Mouse (Mus musculus): ENCODE data around the gene Rnf11. TPM values are rescaled to one million over a fixed set of nuclear protein-coding genes. Genes with fewer than 3 reads are reported as not detected.
A peak's percentile ranks its signal among the peaks of the same experiment; 100 is the strongest.

The Rnf11 gene
- polyA plus RNA-seq, 1 experiment: 161 TPM

GRCm38 (mm10) chr4:109467687-109468086 lies 16.8 kb downstream of the Rnf11 start:
- no peaks in the 10 kb centered on the region for H3K27me3 ChIP-seq (ENCODE audit: control insufficient read depth, insufficient read depth, low read length)
- DNase-seq: no peak
- no peak for TF ChIP-seq CTCF (IDR thresholded peaks at IDR 0.05; ENCODE audit: borderline replicate concordance, insufficient read depth, low read depth, low read length)
- no peak for TF ChIP-seq POLR2A (IDR thresholded peaks at IDR 0.05; ENCODE audit: borderline replicate concordance, insufficient read depth, low read length)

GRCm38 (mm10) chr4:109463892-109464291 lies 20.6 kb downstream of the Rnf11 start:
- Histone ChIP-seq H3K4me3 (replicated peaks; ENCODE audit: insufficient read depth, low read depth, low read length) (no peak overlapping the region), H3K27me3 (ENCODE audit: control insufficient read depth, insufficient read depth, low read length) (no peaks in the 10 kb centered on the region), H3K27ac (ENCODE audit: insufficient read depth, low read length) (no peak overlapping the region), H3K4me1 (ENCODE audit: control insufficient read depth, insufficient read depth, low read length) (no peaks in the 10 kb centered on the region)
- DNase-seq: no peak
- TF ChIP-seq CTCF (IDR thresholded peaks at IDR 0.05; ENCODE audit: borderline replicate concordance, insufficient read depth, low read depth, low read length) (no peak), POLR2A (IDR thresholded peaks at IDR 0.05; ENCODE audit: borderline replicate concordance, insufficient read depth, low read length) (no peak)

More at GRCm38 (mm10) chr4:109467687-109468086, 16.8 kb downstream of the Rnf11 start:
- Histone ChIP-seq H3K27ac (ENCODE audit: insufficient read depth, low read length) (no peak overlapping the region), H3K4me3 (replicated peaks; ENCODE audit: insufficient read depth, low read depth, low read length) (no peak overlapping the region), H3K4me1 (ENCODE audit: control insufficient read depth, insufficient read depth, low read length) (no peaks in the 10 kb centered on the region; the same call in 1 of the 2 replicates)

DNA sequence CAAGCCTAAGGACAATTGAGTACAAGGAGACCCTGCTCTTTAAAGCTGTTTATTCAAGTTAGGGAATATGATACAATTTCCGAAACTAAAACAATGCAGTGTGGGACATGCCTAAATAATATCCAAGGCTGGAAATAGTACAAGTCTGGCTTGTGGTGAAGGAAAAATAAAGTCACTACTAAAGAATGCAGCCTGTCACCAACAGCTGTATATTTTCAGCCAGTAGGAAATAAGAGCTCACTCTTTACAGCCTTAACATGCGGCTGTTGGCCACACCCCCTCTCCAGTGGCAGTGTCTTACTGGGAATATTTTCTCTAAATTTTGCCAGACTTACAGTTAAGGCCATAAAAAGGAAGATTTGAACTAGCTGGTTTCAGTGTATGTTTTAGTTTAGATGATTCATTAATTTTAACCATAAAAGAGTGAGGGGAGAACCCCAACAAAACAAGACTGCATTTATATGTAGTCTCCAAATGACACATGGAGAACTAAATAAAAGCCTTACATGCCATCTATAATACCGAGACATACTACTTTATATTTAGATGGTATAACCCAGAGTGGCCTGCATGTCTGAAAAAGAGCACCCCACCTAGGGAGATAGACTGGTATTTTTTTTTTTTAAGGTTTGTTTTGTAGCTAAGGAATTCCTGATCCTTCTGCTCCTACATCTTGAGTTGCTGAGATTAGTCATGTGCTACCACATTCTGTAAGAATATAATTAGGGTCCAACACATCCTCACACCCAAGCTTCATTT lies 23.9 kb downstream of the Rnf11 start:
- Histone ChIP-seq H3K27me3 (ENCODE audit: control insufficient read depth, insufficient read depth, low read length) (no peaks in the 10 kb centered on the region), H3K27ac (ENCODE audit: insufficient read depth, low read length) (no peak overlapping the region), H3K4me1 (ENCODE audit: control insufficient read depth, insufficient read depth, low read length) (no peaks in the 10 kb centered on the region), H3K4me3 (replicated peaks; ENCODE audit: insufficient read depth, low read depth, low read length) (no peak overlapping the region)
- WGBS: 79% methylated on average over 3 of the region's 3 CpGs
- DNase-seq: no peak
- no peak for TF ChIP-seq CTCF (IDR thresholded peaks at IDR 0.05; ENCODE audit: borderline replicate concordance, insufficient read depth, low read depth, low read length)
- TF ChIP-seq POLR2A (IDR thresholded peaks at IDR 0.05; ENCODE audit: borderline replicate concordance, insufficient read depth, low read length): no peak

GRCm38 (mm10) chr4:109456821-109457220 lies 27.7 kb downstream of the Rnf11 start:
- 96% methylated on average over 6 of the region's 6 CpGs for WGBS

GRCm38 (mm10) chr4:109448531-109448930 lies 36.0 kb downstream of the Rnf11 start:
- WGBS: 97% methylated on average over 2 of the region's 2 CpGs
- no peak for DNase-seq

More at GRCm38 (mm10) chr4:109456821-109457220, 27.7 kb downstream of the Rnf11 start:
- Histone ChIP-seq H3K27ac (ENCODE audit: insufficient read depth, low read length) (no peak overlapping the region), H3K4me1 (ENCODE audit: control insufficient read depth, insufficient read depth, low read length) (no peaks in the 10 kb centered on the region), H3K4me3 (replicated peaks; ENCODE audit: insufficient read depth, low read depth, low read length) (no peak overlapping the region), H3K27me3 (ENCODE audit: control insufficient read depth, insufficient read depth, low read length) (no peaks in the 10 kb centered on the region)
- DNase-seq: no peak
- no peak for TF ChIP-seq CTCF (IDR thresholded peaks at IDR 0.05; ENCODE audit: borderline replicate concordance, insufficient read depth, low read depth, low read length)
- TF ChIP-seq POLR2A (IDR thresholded peaks at IDR 0.05; ENCODE audit: borderline replicate concordance, insufficient read depth, low read length): no peak

GRCm38 (mm10) chr4:109445956-109446355 lies 38.6 kb downstream of the Rnf11 start:
- no peak for DNase-seq
- no peaks in the 10 kb centered on the region for H3K27me3 ChIP-seq (ENCODE audit: control insufficient read depth, insufficient read depth, low read length)
- peaks cover 21% of the 10 kb centered on the region for H3K4me1 ChIP-seq (ENCODE audit: control insufficient read depth, insufficient read depth, low read length)
- H3K4me3 ChIP-seq (replicated peaks; ENCODE audit: insufficient read depth, low read depth, low read length): no peak overlapping the region
- no peak for TF ChIP-seq CTCF (IDR thresholded peaks at IDR 0.05; ENCODE audit: borderline replicate concordance, insufficient read depth, low read depth, low read length)
- TF ChIP-seq POLR2A (IDR thresholded peaks at IDR 0.05; ENCODE audit: borderline replicate concordance, insufficient read depth, low read length): no peak
- no peak overlapping the region for H3K27ac ChIP-seq (ENCODE audit: insufficient read depth, low read length)
- WGBS: 27% methylated on average over 1 of the region's 1 CpGs

More at GRCm38 (mm10) chr4:109448531-109448930, 36.0 kb downstream of the Rnf11 start:
- Histone ChIP-seq H3K4me3 (replicated peaks; ENCODE audit: insufficient read depth, low read depth, low read length) (no peak overlapping the region), H3K27me3 (ENCODE audit: control insufficient read depth, insufficient read depth, low read length) (no peaks in the 10 kb centered on the region), H3K27ac (ENCODE audit: insufficient read depth, low read length) (no peak overlapping the region), H3K4me1 (ENCODE audit: control insufficient read depth, insufficient read depth, low read length) (peaks cover 7% of the 10 kb centered on the region)
- no peak for TF ChIP-seq CTCF (IDR thresholded peaks at IDR 0.05; ENCODE audit: borderline replicate concordance, insufficient read depth, low read depth, low read length)
- TF ChIP-seq POLR2A (IDR thresholded peaks at IDR 0.05; ENCODE audit: borderline replicate concordance, insufficient read depth, low read length): no peak

GRCm38 (mm10) chr4:109445397-109445796 lies 39.1 kb downstream of the Rnf11 start:
- peaks cover 23% of the 10 kb centered on the region for H3K4me1 ChIP-seq (ENCODE audit: control insufficient read depth, insufficient read depth, low read length)
- H3K27me3 ChIP-seq (ENCODE audit: control insufficient read depth, insufficient read depth, low read length): no peaks in the 10 kb centered on the region
- H3K27ac ChIP-seq (ENCODE audit: insufficient read depth, low read length): no peak overlapping the region
- DNase-seq: peak in 1 of 2 experiments; percentile 45
- WGBS: 53% methylated on average over 2 of the region's 2 CpGs
- no peak overlapping the region for H3K4me3 ChIP-seq (replicated peaks; ENCODE audit: insufficient read depth, low read depth, low read length)
- TF ChIP-seq CTCF (IDR thresholded peaks at IDR 0.05; ENCODE audit: borderline replicate concordance, insufficient read depth, low read depth, low read length) (no peak), POLR2A (IDR thresholded peaks at IDR 0.05; ENCODE audit: borderline replicate concordance, insufficient read depth, low read length) (no peak)

DNA sequence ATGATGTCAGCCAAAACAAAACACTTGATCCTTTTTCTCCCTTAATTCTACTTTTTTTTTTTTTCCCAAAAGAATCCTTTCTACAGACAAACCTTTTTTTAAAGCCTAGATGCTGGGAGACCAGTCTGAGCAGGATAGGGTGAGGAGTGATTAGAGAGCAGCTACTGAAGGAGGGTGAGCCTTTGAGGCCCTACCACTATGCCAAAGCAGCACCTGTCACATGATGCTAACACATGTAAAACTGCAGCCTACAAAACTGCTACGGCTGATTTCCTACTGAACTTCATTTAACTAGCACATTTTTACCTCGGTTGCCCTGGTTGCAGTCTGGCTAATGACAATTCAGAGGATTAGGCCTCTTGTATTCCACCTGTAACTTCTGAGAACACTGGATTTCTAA lies 39.6 kb downstream of the Rnf11 start:
- H3K27me3 ChIP-seq (ENCODE audit: control insufficient read depth, insufficient read depth, low read length): no peaks in the 10 kb centered on the region
- TF ChIP-seq CTCF (IDR thresholded peaks at IDR 0.05; ENCODE audit: borderline replicate concordance, insufficient read depth, low read depth, low read length): no peak
- no peak for TF ChIP-seq POLR2A (IDR thresholded peaks at IDR 0.05; ENCODE audit: borderline replicate concordance, insufficient read depth, low read length)
- H3K4me3 ChIP-seq (replicated peaks; ENCODE audit: insufficient read depth, low read depth, low read length): no peak overlapping the region
- no peak overlapping the region for H3K27ac ChIP-seq (ENCODE audit: insufficient read depth, low read length)
- 41% methylated on average over 2 of the region's 2 CpGs for WGBS
- H3K4me1 ChIP-seq (ENCODE audit: control insufficient read depth, insufficient read depth, low read length): peaks cover 24% of the 10 kb centered on the region
- DNase-seq: no peak

Data from cerebellum, adult 2 months (tissue).